Mouse (Mus musculus): ENCODE results near the gene Pgbd1. TPM values are rescaled to one million over a fixed set of nuclear protein-coding genes. Genes with fewer than 3 reads are reported as not detected.
"Not testable (repeated sequence)": the region's sequence is repeated elsewhere in the genome, so short reads cannot be mapped to it uniquely, and the experiment has no call there.

Gene Pgbd1
- under 1 TPM; 0.15 to 0.27 TPM for total RNA-seq (2021)
- long read RNA-seq, experiment 1 = 0 reads
- long read RNA-seq, experiment 2 = 0 reads

GRCm38 (mm10) chr13:21440503-21441206 lies at the start of gene Pgbd1:
TSS of gene Pgbd1 (minus strand) at chr13:21441058.
- DNase-seq = peak; percentile 28

GRCm38 (mm10) chr13:21486881-21487280 lies 46.0 kb upstream of the Pgbd1 start:
- DNase-seq = no peak

- DNase-seq = peak; percentile 31
These were observed 38.2 kb upstream of the Pgbd1 start, which contains the start of the genes Zkscan4 and Gm10065 for GRCm38 (mm10) chr13:21478759-21479670. TSS of gene Zkscan4 (plus strand) at chr13:21478907. TSS of gene Gm10065 (minus strand) at chr13:21479441.

- no peak for DNase-seq
These were observed 31.6 kb upstream of the Pgbd1 start for GRCm38 (mm10) chr13:21472427-21472826.

- no peak for DNase-seq
These were observed 28.2 kb upstream of the Pgbd1 start for GRCm38 (mm10) chr13:21469097-21469496.

GRCm38 (mm10) chr13:21468061-21469019 lies 27.5 kb upstream of the Pgbd1 start, which contains the start of gene Nkapl:
TSS of gene Nkapl (minus strand) at chr13:21468509.
- peak; percentile 78 for DNase-seq

- no peak for DNase-seq
These were observed 26.5 kb upstream of the Pgbd1 start for GRCm38 (mm10) chr13:21467336-21467735.

- DNase-seq = not testable (repeated sequence)
These were observed 21.7 kb upstream of the Pgbd1 start for GRCm38 (mm10) chr13:21462516-21462915.

- no peak for DNase-seq
These were observed 15.5 kb upstream of the Pgbd1 start for GRCm38 (mm10) chr13:21456347-21456746.

- no peak for DNase-seq
These were observed 13.3 kb upstream of the Pgbd1 start for GRCm38 (mm10) chr13:21454133-21454532.

- peak; percentile 75 for DNase-seq
These were observed 12.6 kb upstream of the Pgbd1 start, which contains the start of gene Zscan26 for GRCm38 (mm10) chr13:21453449-21453848. TSS of gene Zscan26 (minus strand) at chr13:21453730.

- DNase-seq = no peak
These were observed 12.2 kb upstream of the Pgbd1 start for GRCm38 (mm10) chr13:21453042-21453441.

- no peak for DNase-seq
These were observed 7.2 kb upstream of the Pgbd1 start for GRCm38 (mm10) chr13:21447856-21448614.

- no peak for DNase-seq
These were observed 5.9 kb upstream of the Pgbd1 start for GRCm38 (mm10) chr13:21446796-21447195.

GRCm38 (mm10) chr13:21441207-21441572 lies 332 bp upstream of the Pgbd1 start:
- DNase-seq = no peak

- no peak for DNase-seq
These were observed 5.4 kb downstream of the Pgbd1 start for GRCm38 (mm10) chr13:21435476-21435875.

- DNase-seq = no peak
These were observed 13.2 kb downstream of the Pgbd1 start for GRCm38 (mm10) chr13:21427631-21428030.

GRCm38 (mm10) chr13:21423301-21423700 lies 17.6 kb downstream of the Pgbd1 start:
- DNase-seq = no peak

- no peak for DNase-seq
These were observed 22.0 kb downstream of the Pgbd1 start for GRCm38 (mm10) chr13:21418865-21419264.

GRCm38 (mm10) chr13:21417298-21418010 lies 23.4 kb downstream of the Pgbd1 start:
- no peak for DNase-seq

Data from gastrocnemius, postnatal 25 days (tissue).